Mouse (Mus musculus) liver, adult 10 weeks (tissue): ENCODE data around the gene Arhgef2. TPM values are rescaled to one million over a fixed set of nuclear protein-coding genes. Genes with fewer than 3 reads are reported as not detected.

Experiments
- polyA plus RNA-seq: library from polyadenylated mRNA; stranded (reverse); fragments of 350-450 nt; fragmentation: Illumina TruSeq; extraction: RNeasy Lipid Tissue Mini Kit (QIAGEN cat#74804); gene quantifications from one replicate; pipeline ENCODE4 v1.2.3, GENCODE M21; 2014; ENCODE audit warnings: low read depth, low replicate concordance

Arhgef2 gene
- polyA plus RNA-seq: 1.5 TPM

DNA sequence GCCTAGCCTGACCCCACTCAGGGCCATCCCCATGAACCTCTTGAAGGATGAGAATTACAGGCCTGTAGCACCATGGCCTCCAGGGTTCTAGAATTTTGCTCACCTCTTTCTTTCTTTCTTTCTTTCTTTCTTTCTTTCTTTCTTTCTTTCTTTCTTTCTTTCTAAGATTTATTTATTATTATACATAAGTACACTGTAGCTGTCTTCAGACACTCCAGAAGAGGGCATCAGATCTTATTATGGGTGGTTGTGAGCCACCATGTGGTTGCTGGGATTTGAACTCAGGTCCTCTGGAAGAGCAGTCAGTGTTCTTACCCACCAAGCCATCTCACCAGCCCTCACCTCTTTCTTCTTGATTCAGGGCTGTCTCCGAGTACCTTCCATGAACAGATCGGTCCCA is at the start of gene Arhgef2:
Gene Arhgef2 (plus strand): TSS at position 301 of the 400 bp plus-strand sequence.

DNA sequence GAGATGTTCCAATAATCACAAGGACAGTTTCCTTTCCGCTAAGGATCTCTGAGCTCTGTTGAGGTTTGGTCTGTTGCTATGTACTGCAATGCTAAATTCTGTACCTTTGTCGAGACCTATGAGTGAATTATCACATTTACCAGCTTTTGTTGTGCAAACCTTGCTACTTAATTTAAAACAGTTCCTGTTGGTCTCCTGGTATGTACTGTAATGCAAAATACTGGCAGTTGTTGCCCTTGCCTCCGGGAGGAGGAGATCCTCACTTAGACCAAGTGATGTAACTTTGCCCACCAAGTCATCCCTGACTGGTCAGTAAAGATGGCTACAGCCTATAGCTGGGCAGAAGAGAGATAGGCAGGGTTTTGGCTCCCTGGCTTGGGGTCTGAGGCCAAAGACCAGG is 30.2 kb upstream of the Arhgef2 start, which contains the start of gene Ssr2:
Gene Ssr2 (plus strand): TSS at position 337 of the 400 bp plus-strand sequence.

DNA sequence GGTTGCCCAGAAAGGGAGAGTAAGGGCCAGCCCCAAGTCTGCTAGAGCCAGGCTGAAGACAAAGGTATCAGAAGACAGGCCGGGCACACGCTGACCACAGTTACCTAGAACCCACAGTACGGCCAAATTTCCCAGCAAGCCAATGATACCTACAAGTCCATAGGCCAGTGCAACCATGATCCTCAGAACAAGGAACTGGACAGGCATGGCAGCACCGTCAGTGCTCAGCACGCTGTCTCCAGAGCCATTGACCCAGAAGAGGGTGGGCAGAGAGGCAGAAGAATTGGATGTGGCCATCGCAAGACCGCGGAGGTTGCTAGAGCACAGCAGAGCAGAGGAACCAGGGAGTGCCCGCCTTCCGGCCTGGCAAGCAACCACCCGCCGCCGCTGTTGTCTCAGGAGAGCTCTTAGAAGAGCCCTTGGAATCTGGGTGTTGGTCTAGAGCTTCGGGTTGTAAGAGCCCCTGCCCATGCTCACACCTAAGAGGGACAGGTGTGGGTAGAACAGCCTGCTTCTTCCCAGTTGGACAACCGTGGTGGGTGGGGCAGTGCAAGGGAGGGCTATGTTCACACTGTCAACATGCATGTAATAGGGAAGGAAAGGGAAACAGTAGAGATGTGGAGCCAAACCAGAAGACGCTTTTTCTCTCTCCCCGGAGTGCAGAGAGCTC is 47.2 kb downstream of the Arhgef2 start, which contains the start of gene Rxfp4:
Gene Rxfp4 (minus strand): TSS at position 297 of the 670 bp plus-strand sequence.

DNA sequence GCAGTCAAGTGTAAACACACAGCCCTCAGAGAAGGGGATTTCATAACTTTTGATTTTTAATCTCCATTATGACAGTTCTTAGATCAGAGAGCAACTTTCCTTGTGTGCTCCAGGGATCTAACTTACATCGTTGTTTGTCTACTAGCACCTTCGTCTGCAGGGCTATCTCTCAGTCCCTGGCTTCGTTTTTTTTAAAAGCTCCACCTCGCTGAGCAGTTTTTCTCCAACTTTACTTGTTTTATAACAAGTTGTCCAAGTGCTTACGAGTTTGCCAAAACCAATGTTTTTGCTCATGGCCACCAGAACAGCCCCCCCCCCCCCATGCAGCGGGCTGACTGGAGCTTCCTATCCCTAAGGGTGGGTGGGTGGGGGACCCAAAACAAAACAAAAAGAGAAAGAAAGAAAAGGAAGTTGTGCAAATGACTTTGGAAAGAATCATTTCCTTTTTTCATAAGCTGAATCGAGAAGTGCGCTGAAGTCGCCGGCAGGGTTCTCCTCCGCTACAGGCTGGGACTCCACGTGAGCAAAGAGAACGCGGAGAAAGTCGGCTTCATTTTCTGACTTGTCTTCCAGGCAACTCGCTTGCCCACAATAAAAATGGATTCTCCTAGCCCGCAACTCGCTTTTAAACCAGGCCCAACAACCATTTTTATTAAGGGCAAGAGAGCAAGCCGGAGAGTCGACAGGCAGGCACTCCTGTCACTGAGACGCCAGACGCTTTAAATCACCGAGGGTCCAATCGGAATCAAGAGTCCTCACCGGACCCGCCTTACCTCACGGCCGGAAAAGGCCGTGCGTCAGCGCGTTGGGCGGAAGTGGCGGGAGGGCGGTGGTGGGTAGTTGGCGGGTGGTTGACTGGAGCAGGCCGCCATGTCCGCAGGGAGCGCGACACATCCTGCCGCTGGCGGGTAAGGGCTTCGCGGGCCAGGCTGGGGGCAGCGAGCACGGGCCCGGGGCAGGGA is 79.5 kb downstream of the Arhgef2 start, which contains the start of gene Khdc4:
Gene Khdc4 (plus strand): TSS at position 824 of the 962 bp plus-strand sequence.

Other genes with a start within 250 kb of the Arhgef2 start
- not detected for gene Paqr6, start 241.4 kb upstream of the Arhgef2 start, polyA plus RNA-seq
- 0.74 TPM for gene Bglap3, start 233.2 kb upstream of the Arhgef2 start, polyA plus RNA-seq
- not detected for gene Bglap2, start 227.3 kb upstream of the Arhgef2 start, polyA plus RNA-seq
- gene Bglap, start 221.5 kb upstream of the Arhgef2 start, polyA plus RNA-seq: not detected
- gene Pmf1, start 195.6 kb upstream of the Arhgef2 start, polyA plus RNA-seq: 5.1 TPM
- 17.7 TPM for gene Slc25a44, start 180.8 kb upstream of the Arhgef2 start, polyA plus RNA-seq
- gene Sema4a, start 144.8 kb upstream of the Arhgef2 start, polyA plus RNA-seq: 46.1 TPM
- gene Lmna, start 96.0 kb upstream of the Arhgef2 start, polyA plus RNA-seq: 2.5 TPM
- gene Mex3a, start 73.6 kb upstream of the Arhgef2 start, polyA plus RNA-seq: 0.05 TPM
- gene Rab25, start 57.7 kb upstream of the Arhgef2 start, polyA plus RNA-seq: not detected
- 10.5 TPM for gene Lamtor2, start 52.9 kb upstream of the Arhgef2 start, polyA plus RNA-seq
- gene Ubqln4, start 52.2 kb upstream of the Arhgef2 start, polyA plus RNA-seq: 12.4 TPM
- 37.9 TPM for gene Ssr2, start 30.1 kb upstream of the Arhgef2 start, polyA plus RNA-seq
- gene Rxfp4, start 47.2 kb downstream of the Arhgef2 start, polyA plus RNA-seq: not detected
- 40.6 TPM for gene Khdc4, start 79.8 kb downstream of the Arhgef2 start, polyA plus RNA-seq
- gene Rit1, start 110.9 kb downstream of the Arhgef2 start, polyA plus RNA-seq: 4.7 TPM
- 3.5 TPM for gene Syt11, start 169.2 kb downstream of the Arhgef2 start, polyA plus RNA-seq
- 2.3 TPM for gene Gon4l, start 229.3 kb downstream of the Arhgef2 start, polyA plus RNA-seq